Mouse (Mus musculus): ENCODE measurements around the gene Zc3h7b.

GRCm38 (mm10) chr15:81806621-81807404 is 62.0 kb downstream of the Zc3h7b start:
- TF ChIP-seq CTCF (IDR thresholded peaks at IDR 0.05; ENCODE audit: extremely low read depth, insufficient read length, insufficient replicate concordance, low read depth, low read length) (no peak), POLR2A (IDR thresholded peaks at IDR 0.05; ENCODE audit: low read depth, low read length) (no peak)
